Mouse (Mus musculus): ENCODE data around the gene Oas2. TPM values are rescaled to one million over a fixed set of nuclear protein-coding genes. Genes with fewer than 3 reads are reported as not detected.

Gene Oas2
- total RNA-seq, 1 experiment = 0.85 TPM

- Histone ChIP-seq H3K9me3 (ENCODE audit: control insufficient read depth, insufficient read depth, low read depth, low read length) (no peaks in the 10 kb centered on the region), H3K4me1 (ENCODE audit: control insufficient read depth in 2 of 2, insufficient read depth in 2 of 2, low read length in 2 of 2, poor library complexity in 1 of 2) (peaks cover 0 to 24% of the 10 kb centered on the region in 2 experiments; a peak in 3 of 4 replicates), H3K27ac (ENCODE audit: insufficient read depth, low read depth, low read length, poor library complexity, severe bottlenecking) (no peak overlapping the region), H3K36me3 (ENCODE audit: control insufficient read depth, insufficient read depth, low read length, poor library complexity, severe bottlenecking) (no peaks in the 10 kb centered on the region), H3K9ac (ENCODE audit: insufficient read depth, low read depth, low read length, poor library complexity, severe bottlenecking) (no peak overlapping the region), H3K4me3 (ENCODE audit: insufficient read depth in 1 of 2, low read depth in 1 of 2, low read length in 2 of 2, poor library complexity in 1 of 2, severe bottlenecking in 1 of 2) (no peak overlapping the region)
- DNase-seq (ENCODE audit: low read depth, low spot score) = no peak
- in situ Hi-C loops (cut with MboI; ENCODE audit: low sequenced_read_pairs in 2 of 2, unreplicated experiment in 2 of 2) = no loop called here
- TF ChIP-seq ZNF384 (IDR thresholded peaks at IDR 0.05; ENCODE audit: low read depth, low read length) (no peak), HCFC1 (IDR thresholded peaks at IDR 0.05; ENCODE audit: borderline replicate concordance, insufficient read depth, low read length) (no peak), ZC3H11A (IDR thresholded peaks at IDR 0.05; ENCODE audit: borderline replicate concordance, low read depth, low read length) (no peak), CHD2 (IDR thresholded peaks at IDR 0.05; ENCODE audit: low read depth, low read length) (no peak), MAFK (IDR thresholded peaks at IDR 0.05; ENCODE audit: insufficient read depth, low read depth, low read length) (no peak)
Measured at GRCm38 (mm10) chr5:120706976-120707375, 42.7 kb downstream of the Oas2 start.

GRCm38 (mm10) chr5:120706541-120706940, 43.1 kb downstream of the Oas2 start:
- no peak for DNase-seq (ENCODE audit: low read depth, low spot score)
- H3K27ac ChIP-seq (ENCODE audit: insufficient read depth, low read depth, low read length, poor library complexity, severe bottlenecking) = no peak overlapping the region
- peak overlapping the region; percentile 16; the same call in 1 of the 2 replicates for H3K9ac ChIP-seq (ENCODE audit: insufficient read depth, low read depth, low read length, poor library complexity, severe bottlenecking)
- TF ChIP-seq CHD2 (IDR thresholded peaks at IDR 0.05; ENCODE audit: low read depth, low read length) = no peak
- TF ChIP-seq ZC3H11A (IDR thresholded peaks at IDR 0.05; ENCODE audit: borderline replicate concordance, low read depth, low read length) = no peak
- no peak for TF ChIP-seq HCFC1 (IDR thresholded peaks at IDR 0.05; ENCODE audit: borderline replicate concordance, insufficient read depth, low read length)
- no peak for TF ChIP-seq MAFK (IDR thresholded peaks at IDR 0.05; ENCODE audit: insufficient read depth, low read depth, low read length)
- no peak for TF ChIP-seq ZNF384 (IDR thresholded peaks at IDR 0.05; ENCODE audit: low read depth, low read length)
- peaks cover 0 to 24% of the 10 kb centered on the region in 2 experiments; a peak in 3 of 4 replicates for H3K4me1 ChIP-seq (ENCODE audit: control insufficient read depth in 2 of 2, insufficient read depth in 2 of 2, low read length in 2 of 2, poor library complexity in 1 of 2)
- no peaks in the 10 kb centered on the region for H3K9me3 ChIP-seq (ENCODE audit: control insufficient read depth, insufficient read depth, low read depth, low read length)
- peak overlapping the region in 1 of 2 experiments; percentile 42; a peak in 1 of 4 replicates for H3K4me3 ChIP-seq (ENCODE audit: insufficient read depth in 1 of 2, low read depth in 1 of 2, low read length in 2 of 2, poor library complexity in 1 of 2, severe bottlenecking in 1 of 2)
- no peaks in the 10 kb centered on the region for H3K36me3 ChIP-seq (ENCODE audit: control insufficient read depth, insufficient read depth, low read length, poor library complexity, severe bottlenecking)
- in situ Hi-C loops (cut with MboI; ENCODE audit: low sequenced_read_pairs in 2 of 2, unreplicated experiment in 2 of 2) = no loop called here

- in situ Hi-C loops (cut with MboI; ENCODE audit: low sequenced_read_pairs in 2 of 2, unreplicated experiment in 2 of 2) = no loop called here
- no peaks in the 10 kb centered on the region for H3K9me3 ChIP-seq (ENCODE audit: control insufficient read depth, insufficient read depth, low read depth, low read length)
- H3K27ac ChIP-seq (ENCODE audit: insufficient read depth, low read depth, low read length, poor library complexity, severe bottlenecking) = no peak overlapping the region
- H3K9ac ChIP-seq (ENCODE audit: insufficient read depth, low read depth, low read length, poor library complexity, severe bottlenecking) = no peak overlapping the region
- no peak for TF ChIP-seq CHD2 (IDR thresholded peaks at IDR 0.05; ENCODE audit: low read depth, low read length)
- no peak for TF ChIP-seq ZC3H11A (IDR thresholded peaks at IDR 0.05; ENCODE audit: borderline replicate concordance, low read depth, low read length)
- TF ChIP-seq HCFC1 (IDR thresholded peaks at IDR 0.05; ENCODE audit: borderline replicate concordance, insufficient read depth, low read length) = no peak
- TF ChIP-seq MAFK (IDR thresholded peaks at IDR 0.05; ENCODE audit: insufficient read depth, low read depth, low read length) = no peak
- TF ChIP-seq ZNF384 (IDR thresholded peaks at IDR 0.05; ENCODE audit: low read depth, low read length) = no peak
- DNase-seq (ENCODE audit: low read depth, low spot score) = no peak
- H3K4me1 ChIP-seq (ENCODE audit: control insufficient read depth in 2 of 2, insufficient read depth in 2 of 2, low read length in 2 of 2, poor library complexity in 1 of 2) = peaks cover 0 to 24% of the 10 kb centered on the region in 2 experiments; a peak in 3 of 4 replicates
- H3K4me3 ChIP-seq (ENCODE audit: insufficient read depth in 1 of 2, low read depth in 1 of 2, low read length in 2 of 2, poor library complexity in 1 of 2, severe bottlenecking in 1 of 2) = no peak overlapping the region
- no peaks in the 10 kb centered on the region for H3K36me3 ChIP-seq (ENCODE audit: control insufficient read depth, insufficient read depth, low read length, poor library complexity, severe bottlenecking)
Measured at GRCm38 (mm10) chr5:120704421-120704820, 45.2 kb downstream of the Oas2 start.

GRCm38 (mm10) chr5:120703660-120704059, 46.0 kb downstream of the Oas2 start:
- DNase-seq (ENCODE audit: low read depth, low spot score) = no peak
- no peaks in the 10 kb centered on the region for H3K36me3 ChIP-seq (ENCODE audit: control insufficient read depth, insufficient read depth, low read length, poor library complexity, severe bottlenecking)
- no peak overlapping the region for H3K27ac ChIP-seq (ENCODE audit: insufficient read depth, low read depth, low read length, poor library complexity, severe bottlenecking)
- in situ Hi-C loops (cut with MboI; ENCODE audit: low sequenced_read_pairs in 2 of 2, unreplicated experiment in 2 of 2) = no loop called here
- H3K9me3 ChIP-seq (ENCODE audit: control insufficient read depth, insufficient read depth, low read depth, low read length) = no peaks in the 10 kb centered on the region
- H3K4me1 ChIP-seq (ENCODE audit: control insufficient read depth in 2 of 2, insufficient read depth in 2 of 2, low read length in 2 of 2, poor library complexity in 1 of 2) = peaks cover 0 to 26% of the 10 kb centered on the region in 2 experiments; a peak in 3 of 4 replicates
- no peak overlapping the region for H3K9ac ChIP-seq (ENCODE audit: insufficient read depth, low read depth, low read length, poor library complexity, severe bottlenecking)
- no peak for TF ChIP-seq HCFC1 (IDR thresholded peaks at IDR 0.05; ENCODE audit: borderline replicate concordance, insufficient read depth, low read length)
- no peak for TF ChIP-seq ZC3H11A (IDR thresholded peaks at IDR 0.05; ENCODE audit: borderline replicate concordance, low read depth, low read length)
- no peak for TF ChIP-seq ZNF384 (IDR thresholded peaks at IDR 0.05; ENCODE audit: low read depth, low read length)
- no peak for TF ChIP-seq MAFK (IDR thresholded peaks at IDR 0.05; ENCODE audit: insufficient read depth, low read depth, low read length)
- H3K4me3 ChIP-seq (ENCODE audit: insufficient read depth in 1 of 2, low read depth in 1 of 2, low read length in 2 of 2, poor library complexity in 1 of 2, severe bottlenecking in 1 of 2) = no peak overlapping the region

Data from ES-E14 (cell line).